Mouse (Mus musculus) left cerebral cortex, adult 2 months (tissue): ENCODE results near the gene Oas1f. TPM values are rescaled to one million over a fixed set of nuclear protein-coding genes. Genes with fewer than 3 reads are reported as not detected.
"Not testable (repeated sequence)": the region's sequence is repeated elsewhere in the genome, so short reads cannot be mapped to it uniquely, and the experiment has no call there.

Experiments
- DNase-seq, 2 experiments: peaks; one replicate each; pipeline ENCODE4 v3.0.0; 2021 to 2022; ENCODE audit warnings: low spot score in 2 of 2, mixed read lengths in 1 of 2; ENCODE audit errors: extremely low spot score in 1 of 2
- H3K27ac ChIP-seq: fragments of 200-600 bp; 2 replicates; pipeline ENCODE4 v1.8.1; 2022
- H3K4me3 ChIP-seq: fragments of 200-600 bp; 2 replicates; pipeline ENCODE4 v1.8.1; 2022
- CTCF ChIP-seq: fragments of 200-600 bp; IDR thresholded peaks from 2 replicates; pipeline ENCODE4 v1.8.1; 2022; ENCODE audit warnings: antibody characterized with exemption, mild to moderate bottlenecking, moderate library complexity
- intact Hi-C: fragments of 180-260 bp; cut with DNase I; formaldehyde crosslinking; loops from one replicate; pipeline ENCODE4 v1.15.1; 2025
- long read RNA-seq, 2 experiments: library from polyadenylated mRNA; stranded (forward); transcript quantifications; one replicate each; pipeline ENCODE4 v2.0.0; 2021; ENCODE audit warnings: borderline mapping rate in 2 of 2
- total RNA-seq, 2 experiments: library from RNA; stranded (reverse); gene quantifications; 2 replicates each; pipeline ENCODE4 v1.2.3; 2021

Oas1f gene
- not detected for total RNA-seq
- long read RNA-seq, experiment 1, result 0 reads
- long read RNA-seq, experiment 2, result 0 reads

DNA sequence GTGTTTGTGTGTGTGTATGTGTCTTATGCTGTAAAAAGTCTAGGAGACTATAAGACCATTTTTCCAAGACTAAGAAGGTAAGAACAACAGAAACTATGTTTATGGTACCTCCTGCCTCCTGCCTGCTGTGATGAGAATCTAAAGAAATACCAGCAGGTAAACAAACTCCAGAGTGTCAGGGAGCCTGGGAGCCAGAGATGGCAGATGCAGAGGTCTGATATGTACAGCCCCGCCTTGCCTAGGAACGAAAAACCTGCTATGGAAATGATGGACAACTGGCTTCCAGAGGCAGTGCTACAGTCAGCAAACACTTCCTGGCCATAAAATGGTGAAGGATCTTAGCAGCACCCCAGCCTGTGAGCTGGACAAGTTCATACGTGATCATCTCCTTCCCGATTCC lies at the start of gene Oas1f:
TSS of gene Oas1f (plus strand) at position 301 of the 400 bp plus-strand sequence.
- no peak within 1 kb of the TSS for H3K27ac ChIP-seq
- no peak for DNase-seq
- intact Hi-C loops, result no loop called here
- no peak for TF ChIP-seq CTCF
- no peak within 1 kb of the TSS for H3K4me3 ChIP-seq

DNA sequence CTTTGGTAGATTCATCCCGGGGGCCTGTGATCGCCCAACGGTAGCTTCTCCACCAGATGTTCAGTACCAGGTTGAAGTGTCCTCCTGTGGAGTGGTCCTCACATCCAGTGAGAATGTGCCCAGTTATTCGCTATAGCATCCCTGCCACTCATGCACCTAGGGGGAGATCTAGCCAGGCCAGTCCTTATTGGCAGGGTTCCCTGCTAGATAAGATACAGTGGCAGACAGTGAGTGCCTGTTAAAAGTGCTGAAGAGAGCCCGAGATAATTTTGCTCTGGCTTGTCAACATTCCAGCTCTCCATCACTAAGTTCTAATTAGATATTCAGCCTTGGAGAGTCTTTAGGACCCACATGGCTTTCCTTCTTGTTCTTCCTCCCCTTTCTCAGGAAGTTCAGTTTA lies 49.0 kb upstream of the Oas1f start:
- DNase-seq, intact Hi-C loops, H3K27ac ChIP-seq, H3K4me3 ChIP-seq: not testable (repeated sequence)

DNA sequence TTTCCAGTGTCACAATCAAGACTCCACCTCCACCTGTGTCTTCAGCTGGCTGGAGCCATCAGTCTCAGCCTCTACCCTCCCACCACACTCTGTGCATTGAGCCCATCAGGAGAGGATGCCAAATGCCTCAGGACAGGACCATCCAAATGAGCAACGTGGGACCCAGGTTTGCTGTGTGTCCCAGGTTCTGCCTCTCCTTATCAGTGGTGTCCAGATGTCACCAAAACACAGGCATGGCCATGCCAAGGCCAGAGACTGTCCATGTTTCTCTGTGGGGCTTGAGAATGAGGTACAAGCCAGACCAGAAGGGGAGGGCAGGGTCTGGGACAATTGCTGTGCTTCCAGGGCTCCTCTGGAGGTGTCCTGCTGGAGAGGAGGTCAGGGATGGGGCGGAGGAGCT lies 48.2 kb upstream of the Oas1f start:
- DNase-seq, H3K27ac ChIP-seq, intact Hi-C loops, H3K4me3 ChIP-seq: not testable (repeated sequence)

DNA sequence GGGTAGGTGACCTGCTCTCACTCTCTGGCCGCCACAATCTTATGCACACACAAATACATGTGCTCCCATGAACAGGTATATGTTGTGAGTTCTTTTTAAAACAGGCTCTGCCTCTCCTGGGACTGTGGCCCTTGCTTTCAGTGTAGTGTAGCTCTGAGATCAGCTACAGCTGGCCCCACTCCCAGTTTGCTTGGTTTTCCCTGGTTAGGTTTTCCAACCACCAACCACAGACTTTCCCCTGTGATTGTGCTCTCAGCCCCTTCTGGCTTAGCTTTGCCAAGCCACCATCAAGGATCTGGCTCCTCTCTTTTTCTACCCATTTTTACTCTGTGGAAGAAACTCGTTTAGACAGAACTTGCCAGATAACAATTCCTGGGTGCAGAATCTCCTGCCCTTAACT lies 43.6 kb upstream of the Oas1f start:
- intact Hi-C loops, result loop anchor here (10.0 kb wide), 1 partner anchor 371 kb away; no protein-coding TSS in a partner anchor
- no peak overlapping the region for H3K4me3 ChIP-seq
- no peak for TF ChIP-seq CTCF
- DNase-seq, result no peak
- H3K27ac ChIP-seq, result no peak overlapping the region

DNA sequence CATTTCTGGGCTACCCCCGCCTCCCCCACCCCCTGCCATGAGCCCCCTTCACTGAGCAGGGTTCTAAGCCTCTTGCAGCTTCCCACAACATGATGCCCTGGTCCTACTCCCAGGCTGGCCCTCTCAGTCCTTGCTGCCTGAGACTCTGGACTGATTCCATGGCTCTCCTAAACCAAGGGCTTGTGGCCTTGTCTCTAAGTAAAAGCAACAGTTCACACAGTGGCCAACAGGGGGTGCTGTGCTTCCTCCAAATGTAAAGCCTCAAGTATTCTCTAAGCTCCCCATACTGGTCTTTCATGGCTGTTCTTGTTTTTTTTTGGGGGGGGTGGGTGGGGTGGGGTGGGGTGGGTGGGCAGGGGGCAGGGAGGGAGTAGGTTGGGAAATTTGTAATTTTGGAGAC lies 40.7 kb upstream of the Oas1f start:
- no peak overlapping the region for H3K27ac ChIP-seq
- peak; percentile 19 to 33 for DNase-seq
- intact Hi-C loops, result loop anchor here (10.0 kb wide), 1 partner anchor 368 kb away; no protein-coding TSS in a partner anchor
- H3K4me3 ChIP-seq, result no peak overlapping the region
- TF ChIP-seq CTCF, result peak; percentile 57

DNA sequence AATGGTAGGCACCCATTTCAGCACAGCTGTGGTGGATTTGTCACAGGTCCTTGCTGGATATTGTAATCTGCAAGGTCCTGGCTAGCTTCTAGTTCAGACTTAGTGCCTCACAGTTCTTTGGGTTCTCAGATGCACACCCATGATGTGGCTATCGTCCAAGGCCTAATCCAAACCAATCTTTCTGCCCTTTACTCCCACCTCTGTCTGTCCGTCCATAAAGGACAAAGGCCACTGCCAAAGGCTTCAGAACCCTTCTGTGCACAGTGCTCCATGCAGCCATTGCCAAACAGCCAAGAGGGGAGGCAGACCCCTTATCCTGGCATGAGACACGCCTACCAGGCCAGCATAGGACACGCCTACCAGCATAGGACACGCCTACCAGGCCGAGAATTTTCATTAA lies 38.0 kb upstream of the Oas1f start:
- H3K4me3 ChIP-seq, result no peak overlapping the region
- no peak overlapping the region for H3K27ac ChIP-seq
- DNase-seq, result no peak
- intact Hi-C loops, result loop anchor here (10.0 kb wide), 1 partner anchor 366 kb away; no protein-coding TSS in a partner anchor
- no peak for TF ChIP-seq CTCF

DNA sequence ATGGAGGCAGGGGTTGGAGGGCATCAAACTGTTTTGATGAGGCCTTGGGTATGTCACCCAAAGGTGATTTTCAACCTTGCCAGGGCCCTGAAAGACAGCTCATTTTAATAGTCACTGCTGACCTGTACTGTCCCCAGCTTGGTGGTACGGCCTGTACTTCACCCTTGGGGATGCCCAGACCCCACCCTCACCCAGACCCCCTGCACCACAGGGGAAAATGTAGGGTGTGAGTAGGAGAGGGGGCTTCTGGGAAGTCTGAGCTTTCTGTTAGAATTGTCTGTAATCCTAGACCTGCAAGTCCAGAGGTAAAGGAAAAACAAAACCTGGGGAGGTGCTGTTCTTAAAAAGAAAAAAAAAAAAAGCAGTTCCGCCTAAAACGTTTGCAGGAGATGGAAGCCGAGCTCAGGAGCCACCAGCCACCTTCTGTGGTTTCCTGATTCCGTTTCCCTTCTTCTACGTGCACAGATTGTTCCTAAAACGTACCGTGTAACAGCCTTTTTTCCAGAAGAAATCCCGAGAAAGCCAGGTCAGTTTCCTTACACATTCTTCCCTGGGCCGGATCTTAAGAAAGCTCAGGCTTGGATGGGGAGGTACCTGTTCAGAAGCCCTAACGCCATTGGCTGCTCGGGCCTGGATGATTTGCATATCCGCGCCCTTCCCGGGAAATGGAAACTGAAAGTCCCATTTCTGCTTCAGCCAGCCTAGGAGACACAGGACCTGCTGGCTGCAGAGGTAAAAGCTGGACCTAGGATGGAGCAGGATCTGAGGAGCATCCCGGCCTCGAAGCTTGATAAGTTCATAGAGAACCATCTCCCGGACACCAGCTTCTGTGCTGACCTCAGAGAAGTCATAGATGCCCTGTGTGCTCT lies 35.0 kb upstream of the Oas1f start, which contains the start of gene Oas1c:
TSS of gene Oas1c (minus strand) at position 564 of the 869 bp plus-strand sequence.
- no peak for TF ChIP-seq CTCF
- Histone ChIP-seq H3K27ac (peak within 1 kb of the TSS; percentile 66), H3K4me3 (peak within 1 kb of the TSS; percentile 49)
- DNase-seq, result peak; percentile 71 to 73
- intact Hi-C loops, result loop anchor here (5.0 to 10.0 kb wide), 2 partner anchors 310 to 343 kb away; partner anchors contain the start of gene Plbd2

DNA sequence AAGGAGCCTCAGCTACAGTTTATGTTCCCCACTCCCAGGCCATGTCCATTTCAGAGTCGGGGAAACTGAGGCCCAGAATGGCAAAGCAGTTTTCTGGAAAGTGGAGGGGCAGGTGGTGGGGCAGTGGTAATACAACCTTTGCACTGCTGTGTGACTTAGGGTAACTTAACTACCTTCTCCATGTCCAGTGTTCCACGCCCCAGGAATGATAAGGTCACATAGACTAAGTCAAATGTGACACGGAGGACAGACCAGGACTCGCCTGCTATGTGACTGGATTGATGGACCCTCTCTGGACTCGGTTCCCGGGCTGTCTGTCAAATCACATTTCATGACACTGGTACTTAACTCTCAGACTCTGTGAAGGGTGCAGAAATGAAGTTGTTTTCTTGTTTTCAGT lies 34.1 kb upstream of the Oas1f start:
- no peak for TF ChIP-seq CTCF
- DNase-seq, result no peak
- intact Hi-C loops, result loop anchor here (5.0 to 10.0 kb wide), 2 partner anchors 311 to 342 kb away; partner anchors contain the start of gene Plbd2
- Histone ChIP-seq H3K4me3 (peak overlapping the region; percentile 49), H3K27ac (no peak overlapping the region)

DNA sequence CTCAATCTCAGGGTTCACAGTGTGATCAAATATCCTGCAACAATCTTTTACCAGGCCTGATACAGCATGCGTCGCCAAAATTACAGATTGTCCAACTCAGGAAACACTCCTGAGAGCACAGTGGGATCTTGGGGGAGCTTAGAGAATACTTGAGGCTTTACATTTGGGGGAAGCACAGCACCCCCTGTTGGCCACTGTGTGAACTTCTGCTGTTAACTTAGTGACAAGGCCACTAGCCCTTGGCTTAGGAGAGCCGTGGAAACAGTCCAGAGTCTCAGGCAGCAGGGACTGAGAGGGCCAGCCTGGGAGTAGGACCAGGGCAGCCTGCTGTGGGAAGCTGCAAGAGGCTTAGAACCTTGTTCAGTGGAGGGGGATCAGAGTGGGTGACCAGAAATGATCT lies 31.2 kb upstream of the Oas1f start:
- TF ChIP-seq CTCF, result peak; percentile 66
- intact Hi-C loops, result loop anchor here (10.0 kb wide), 1 partner anchor 339 kb away; no protein-coding TSS in a partner anchor
- no peak for DNase-seq
- Histone ChIP-seq H3K4me3 (no peak overlapping the region), H3K27ac (no peak overlapping the region)

DNA sequence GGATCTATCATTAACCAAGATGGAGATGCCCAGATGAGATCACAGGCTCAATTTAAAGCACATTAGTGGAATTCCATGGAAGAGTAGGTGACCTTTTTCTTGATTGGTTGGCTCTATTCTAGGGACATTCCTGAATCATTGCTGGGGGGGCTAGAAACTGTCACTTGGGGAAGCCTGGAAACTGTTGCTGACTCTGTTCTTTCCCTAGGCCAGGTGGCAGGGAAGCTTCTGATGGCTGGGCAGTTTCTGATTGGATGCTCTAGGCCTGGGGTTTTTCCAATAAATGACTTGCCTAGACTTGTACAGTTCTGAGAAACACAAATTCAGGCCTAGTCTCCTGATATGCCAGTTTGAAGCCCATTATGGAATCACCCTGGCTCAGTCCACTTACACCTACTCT lies 28.2 kb upstream of the Oas1f start:
- Histone ChIP-seq H3K27ac (no peak overlapping the region), H3K4me3 (no peak overlapping the region)
- TF ChIP-seq CTCF, result no peak
- no peak for DNase-seq
- intact Hi-C loops, result loop anchor here (10.0 kb wide), 1 partner anchor 336 kb away; no protein-coding TSS in a partner anchor

DNA sequence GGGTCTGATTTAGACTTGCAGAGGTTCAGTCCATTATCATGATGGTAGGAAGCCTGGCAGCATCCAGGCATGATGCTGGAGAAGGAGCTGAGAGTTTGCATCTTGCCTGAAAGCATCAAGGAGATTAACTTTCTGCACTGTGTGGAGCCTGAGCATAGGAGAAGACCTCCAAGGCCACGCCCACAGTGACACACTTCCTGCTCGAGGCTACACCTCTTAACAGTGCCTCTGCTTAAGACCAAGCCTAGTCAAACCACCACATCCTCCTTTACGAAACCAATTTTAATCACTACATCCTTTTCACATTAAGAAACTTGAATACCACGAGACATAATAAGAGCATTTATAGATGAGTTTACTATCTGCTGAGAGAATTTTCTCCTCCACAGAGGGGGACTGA lies 16.1 kb upstream of the Oas1f start:
- H3K27ac ChIP-seq, result no peak overlapping the region
- no peak for TF ChIP-seq CTCF
- DNase-seq, result no peak
- H3K4me3 ChIP-seq, result no peak overlapping the region
- intact Hi-C loops, result loop anchor here (2.0 to 10.0 kb wide), 2 partner anchors 94 to 344 kb away; no protein-coding TSS in a partner anchor
